Mouse (Mus musculus) testis, adult 2 months (tissue): ENCODE measurements around the gene Hephl1. TPM values are rescaled to one million over a fixed set of nuclear protein-coding genes. Genes with fewer than 3 reads are reported as not detected.
A peak's percentile ranks its signal among the peaks of the same experiment; 100 is the strongest.

Experiments
- H3K27ac ChIP-seq: fragments of 200-500 bp; 2 replicates; pipeline ENCODE4 v1.5.1; 2012; ENCODE audit warnings: low read depth, low read length; ENCODE audit not compliant: control insufficient read depth, insufficient read depth
- H3K27me3 ChIP-seq: fragments of 200-500 bp; 2 replicates; pipeline ENCODE4 v1.6.1; 2012; ENCODE audit warnings: mild to moderate bottlenecking, low read length, moderate library complexity; ENCODE audit not compliant: control insufficient read depth, insufficient read depth
- H3K36me3 ChIP-seq: fragments of 200-500 bp; 2 replicates; pipeline ENCODE4 v1.6.1; 2012; ENCODE audit warnings: mild to moderate bottlenecking, low read length; ENCODE audit not compliant: control insufficient read depth, insufficient read depth
- H3K4me1 ChIP-seq: fragments of 200-500 bp; 2 replicates; pipeline ENCODE4 v1.6.1; 2012; ENCODE audit warnings: low read length; ENCODE audit not compliant: control insufficient read depth, insufficient read depth
- H3K4me3 ChIP-seq: fragments of 200-500 bp; 2 replicates; pipeline ENCODE4 v1.5.1; 2012; ENCODE audit warnings: low read depth, mild to moderate bottlenecking, low read length, moderate library complexity, mixed read lengths; ENCODE audit not compliant: control insufficient read depth
- CTCF ChIP-seq: fragments of 200-500 bp; IDR thresholded peaks from 2 replicates; pipeline ENCODE4 v1.5.1; 2012; ENCODE audit warnings: low read depth, mild to moderate bottlenecking, inconsistent platforms, low read length, moderate library complexity; ENCODE audit not compliant: control insufficient read depth, insufficient read depth, insufficient replicate concordance
- POLR2A ChIP-seq: fragments of 200-500 bp; IDR thresholded peaks from 2 replicates; pipeline ENCODE4 v1.6.1; 2012; ENCODE audit warnings: low read depth, mild to moderate bottlenecking, inconsistent platforms, low read length, moderate library complexity; ENCODE audit not compliant: control insufficient read depth
- polyA plus RNA-seq: library from polyadenylated mRNA; depleted of rRNA; stranded (reverse); fragments of >200 nt; gene quantifications from 2 replicates; pipeline ENCODE4 v1.2.3, GENCODE M21; 2012

The Hephl1 gene
- polyA plus RNA-seq, 1 experiment: 0.16 TPM

DNA sequence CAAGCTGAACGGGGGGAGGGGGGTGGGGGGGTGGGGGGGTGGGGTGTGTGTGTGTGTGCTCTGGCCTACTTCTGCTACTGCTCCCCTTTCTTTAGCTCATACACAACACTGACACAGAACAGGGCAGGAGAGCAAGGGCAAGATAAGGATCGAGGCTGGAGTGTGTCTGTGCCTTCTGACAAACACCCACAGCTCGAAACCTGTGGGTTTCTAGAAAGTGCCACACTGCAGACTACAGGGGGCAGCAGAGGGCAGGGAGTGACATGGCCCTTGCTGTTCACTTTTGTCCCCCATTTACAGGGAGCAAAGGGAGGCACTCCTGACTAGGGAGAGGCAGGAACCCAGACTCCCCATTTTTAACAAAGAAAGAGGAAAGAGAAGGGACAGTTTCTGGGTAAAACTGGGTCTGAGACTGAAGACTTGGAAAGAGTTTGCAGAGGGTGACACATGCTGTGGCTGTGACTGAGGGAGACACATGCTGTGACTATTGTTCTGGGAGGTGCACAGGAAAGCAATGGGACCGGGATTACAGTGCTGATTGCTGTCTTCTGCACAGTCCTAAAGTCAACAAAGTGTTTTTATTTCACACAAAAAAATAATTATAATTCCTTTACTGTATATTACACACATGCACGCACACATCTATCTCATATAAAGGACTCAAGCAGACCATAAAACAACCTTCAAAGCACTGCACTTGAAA lies 82.7 kb downstream of the Hephl1 start:
- Histone ChIP-seq H3K36me3 (no peaks in the 10 kb centered on the region), H3K4me1 (no peaks in the 10 kb centered on the region), H3K4me3 (no peak overlapping the region), H3K27me3 (no peaks in the 10 kb centered on the region), H3K27ac (no peak overlapping the region)
- TF ChIP-seq POLR2A (no peak), CTCF (peak; percentile 69; the same call in 1 of the 2 replicates)

DNA sequence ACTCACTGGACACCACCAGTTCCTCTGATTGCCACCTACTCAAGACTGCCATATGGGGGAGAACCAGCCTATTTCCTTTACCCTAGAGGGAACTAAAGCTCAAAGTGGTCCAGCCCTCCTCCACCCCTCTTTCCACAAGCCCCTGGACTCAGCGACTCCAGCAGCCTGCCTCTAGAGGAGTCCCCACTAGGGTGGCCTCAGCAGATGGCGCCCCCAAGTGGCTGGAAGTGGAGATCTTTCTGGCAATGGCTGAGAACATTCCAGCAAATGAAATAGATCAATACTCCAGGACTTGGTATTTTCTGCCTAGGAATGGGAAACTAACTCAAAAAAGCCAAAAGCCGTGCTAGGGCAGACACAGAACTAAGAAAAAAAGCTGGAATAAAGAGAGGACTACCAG lies 84.2 kb downstream of the Hephl1 start:
- no peak overlapping the region for H3K4me3 ChIP-seq
- H3K4me1 ChIP-seq: no peaks in the 10 kb centered on the region
- no peaks in the 10 kb centered on the region for H3K27me3 ChIP-seq
- no peak overlapping the region for H3K27ac ChIP-seq
- no peaks in the 10 kb centered on the region for H3K36me3 ChIP-seq
- peak; percentile 52; the same call in 1 of the 2 replicates for TF ChIP-seq CTCF
- TF ChIP-seq POLR2A: no peak

DNA sequence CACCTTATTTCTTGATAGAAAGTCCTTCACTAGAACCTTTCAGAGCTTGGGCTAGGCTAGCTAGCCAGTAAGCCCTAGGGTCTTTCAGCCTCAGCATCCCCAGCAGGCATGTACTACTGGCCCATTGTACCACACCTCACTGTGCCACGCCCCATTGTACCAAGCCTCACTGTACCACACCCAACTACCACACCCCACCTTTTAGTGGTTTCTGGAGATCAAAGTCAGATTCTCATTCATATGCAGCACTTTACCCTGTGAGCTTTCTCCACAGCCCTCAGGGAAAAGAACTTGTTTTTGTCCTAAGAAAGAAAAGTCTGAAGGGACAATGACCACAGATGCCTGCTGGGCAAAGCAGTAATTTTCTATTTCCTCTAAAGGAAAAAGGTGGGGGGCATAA lies 88.9 kb downstream of the Hephl1 start:
- H3K27ac ChIP-seq: no peak overlapping the region
- TF ChIP-seq CTCF (no peak), POLR2A (no peak)
- no peaks in the 10 kb centered on the region for H3K36me3 ChIP-seq
- H3K4me1 ChIP-seq: no peaks in the 10 kb centered on the region
- H3K4me3 ChIP-seq: no peak overlapping the region
- H3K27me3 ChIP-seq: no peaks in the 10 kb centered on the region

DNA sequence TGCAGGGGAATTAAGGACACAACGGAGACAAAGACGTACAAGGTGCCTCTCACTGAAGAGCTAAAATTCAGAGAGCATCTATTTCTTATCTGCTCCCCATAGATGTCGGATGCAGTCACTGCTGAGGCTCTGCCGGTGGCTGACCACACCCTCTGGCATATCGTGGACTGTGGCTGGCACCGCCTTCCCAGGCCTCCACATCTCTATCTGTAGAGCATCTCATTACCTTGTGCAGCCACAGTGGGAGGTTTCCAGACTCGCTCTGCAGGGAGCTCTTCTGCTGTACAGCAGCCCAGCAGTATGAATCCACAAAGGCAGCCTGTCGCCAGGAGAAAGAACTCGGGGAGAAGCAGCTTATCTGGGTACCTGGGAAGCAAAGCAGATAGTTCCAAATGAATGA lies 90.8 kb downstream of the Hephl1 start:
- no peaks in the 10 kb centered on the region for H3K4me1 ChIP-seq
- H3K27ac ChIP-seq: no peak overlapping the region
- H3K27me3 ChIP-seq: no peaks in the 10 kb centered on the region
- no peaks in the 10 kb centered on the region for H3K36me3 ChIP-seq
- no peak for TF ChIP-seq POLR2A
- no peak for TF ChIP-seq CTCF
- no peak overlapping the region for H3K4me3 ChIP-seq

DNA sequence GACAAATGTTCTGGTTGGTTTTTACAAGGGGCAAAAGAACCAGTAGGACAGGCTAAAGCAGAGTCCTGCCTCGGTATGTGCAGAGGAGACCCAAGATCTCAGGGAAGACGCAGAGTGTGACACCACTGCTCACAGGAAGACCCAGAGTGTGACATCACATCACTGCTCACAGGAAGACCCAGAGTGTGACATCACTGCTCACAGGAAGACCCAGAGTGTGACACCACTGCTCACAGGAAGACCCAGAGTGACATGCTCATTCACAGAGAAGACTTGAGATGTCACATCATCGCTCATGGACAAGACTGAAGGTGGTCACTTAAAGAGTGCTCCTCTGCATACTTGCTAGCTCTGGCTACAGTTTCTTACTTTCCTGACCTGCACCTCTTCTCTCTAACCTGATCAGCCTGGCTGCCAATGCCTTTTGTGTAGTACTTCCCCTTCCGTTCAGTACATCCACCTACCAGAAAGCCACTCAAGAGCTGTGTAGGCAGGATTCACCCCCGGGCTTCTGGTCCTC lies 91.3 kb downstream of the Hephl1 start:
- TF ChIP-seq CTCF (no peak), POLR2A (no peak)
- Histone ChIP-seq H3K4me1 (no peaks in the 10 kb centered on the region), H3K36me3 (no peaks in the 10 kb centered on the region)

DNA sequence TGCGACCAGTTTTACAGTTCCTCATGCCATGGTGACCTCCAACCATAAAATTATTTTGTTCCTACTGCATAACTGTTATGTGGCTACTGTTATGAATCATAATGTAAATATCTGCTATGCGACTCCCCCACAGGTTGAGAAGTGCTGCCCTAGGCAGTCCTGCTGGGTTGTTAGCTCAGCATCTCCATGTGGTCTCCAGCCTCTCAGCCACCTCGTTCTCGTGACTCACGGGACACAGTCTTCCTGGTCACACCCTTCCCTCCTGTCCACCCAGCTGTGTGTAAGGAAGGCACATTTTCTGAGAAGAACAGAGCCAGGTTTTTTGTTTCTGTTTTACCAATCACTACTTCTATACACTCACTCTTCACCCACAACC lies 93.2 kb downstream of the Hephl1 start:
- no peaks in the 10 kb centered on the region for H3K36me3 ChIP-seq
- no peaks in the 10 kb centered on the region for H3K27me3 ChIP-seq
- TF ChIP-seq POLR2A: no peak
- TF ChIP-seq CTCF: no peak
- H3K4me1 ChIP-seq: no peaks in the 10 kb centered on the region
- H3K27ac ChIP-seq: no peak overlapping the region
- H3K4me3 ChIP-seq: no peak overlapping the region

More for the DNA sequence above, 91.3 kb downstream of the Hephl1 start:
- Histone ChIP-seq H3K27ac (no peak overlapping the region), H3K27me3 (no peaks in the 10 kb centered on the region), H3K4me3 (no peak overlapping the region)

DNA sequence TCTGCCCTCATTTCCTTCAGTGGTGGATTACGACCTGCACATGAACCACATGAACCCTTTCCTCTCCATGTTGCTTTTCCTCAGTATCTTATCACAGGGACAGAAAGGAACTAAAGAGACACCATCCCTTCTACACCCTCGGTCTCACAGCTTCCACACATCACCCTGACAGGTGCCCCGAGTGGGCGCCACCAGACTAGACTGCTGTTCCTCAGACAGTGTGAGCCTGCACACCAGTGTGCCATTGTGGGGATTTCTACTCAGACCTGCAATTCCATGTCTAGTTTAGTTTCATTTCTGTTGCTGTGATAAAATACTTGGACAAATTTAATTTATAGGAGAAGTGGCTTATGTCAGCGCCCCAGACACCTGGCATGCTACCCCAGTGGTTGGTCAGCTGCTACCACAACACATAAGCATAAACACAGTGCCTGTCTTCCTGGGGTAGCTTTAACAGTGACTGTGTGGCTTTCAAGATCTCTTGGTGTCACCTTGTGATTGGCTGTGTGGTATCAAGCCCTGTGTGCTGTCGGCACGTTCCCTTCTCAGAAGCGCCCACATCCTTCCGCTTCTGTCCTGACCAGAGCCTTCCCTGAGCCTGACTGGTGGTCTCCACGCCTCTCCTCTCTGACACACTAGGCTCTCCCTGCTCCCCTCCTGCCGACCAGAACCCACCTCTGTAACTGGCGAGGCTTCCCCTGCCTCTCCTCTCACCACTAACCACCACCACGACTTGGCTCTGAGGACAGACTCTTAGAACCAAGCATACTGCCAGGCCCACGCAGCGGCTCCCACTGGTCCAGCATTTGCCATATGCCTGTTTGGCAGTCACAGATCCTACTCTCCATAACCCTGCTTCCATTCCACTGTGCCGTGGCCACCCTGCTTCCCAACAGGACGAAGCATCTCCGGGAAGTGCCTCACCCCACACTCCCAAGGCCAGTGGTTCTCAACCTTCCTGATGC lies 93.8 kb downstream of the Hephl1 start:
- Histone ChIP-seq H3K4me1 (no peaks in the 10 kb centered on the region), H3K36me3 (no peaks in the 10 kb centered on the region), H3K27ac (no peak overlapping the region), H3K4me3 (no peak overlapping the region), H3K27me3 (no peaks in the 10 kb centered on the region)
- TF ChIP-seq CTCF (no peak), POLR2A (no peak)
